Mouse (Mus musculus): ENCODE measurements around the gene Gja3.

GRCm38 (mm10) chr14:57057563-57058321 lies at the start of gene Gja3:
- TF ChIP-seq POLR2A (IDR thresholded peaks at IDR 0.05; ENCODE audit: low read depth, low read length) (no peak), SIN3A (IDR thresholded peaks at IDR 0.05; ENCODE audit: low read length) (no peak), ZMIZ1 (IDR thresholded peaks at IDR 0.05; ENCODE audit: low read depth, low read length) (no peak), MAX (IDR thresholded peaks at IDR 0.05; ENCODE audit: low read length) (no peak)
